Mouse (Mus musculus): ENCODE results near the gene Zeb2.

DNA sequence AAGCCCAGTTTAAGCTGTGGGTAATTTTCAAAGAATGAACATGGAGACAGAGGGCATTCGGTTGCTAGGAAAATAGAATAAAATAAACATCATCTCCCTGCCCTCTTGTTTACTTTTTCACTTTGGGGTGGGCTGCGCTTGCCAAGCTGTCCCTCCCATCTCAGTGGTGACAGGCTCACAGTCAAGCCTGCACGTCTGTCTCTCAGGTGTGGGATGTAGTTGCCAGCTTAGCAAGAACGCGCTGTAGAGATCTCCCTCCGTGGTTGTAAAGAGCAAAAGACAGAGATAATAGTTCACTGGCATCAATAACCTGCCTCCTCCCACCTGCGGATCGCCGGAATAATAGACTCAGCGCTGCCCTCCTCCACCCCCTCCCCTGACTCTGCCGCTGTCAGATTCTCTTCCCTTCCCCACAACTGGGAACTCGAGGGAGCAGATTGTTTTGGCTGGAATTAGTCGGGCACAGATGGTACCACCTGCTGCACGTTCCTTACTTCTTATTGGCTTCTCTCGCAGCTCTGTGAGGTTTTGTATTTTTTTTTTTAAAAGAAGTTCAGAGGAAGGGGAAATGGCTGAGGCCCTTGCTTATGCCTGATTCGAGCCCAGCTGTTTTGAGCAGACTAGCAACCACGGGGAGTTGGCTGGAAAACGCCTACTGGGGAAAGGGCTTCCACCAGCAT, 138.0 kb downstream of the Zeb2 start:
- TF ChIP-seq USF1 (IDR thresholded peaks at IDR 0.05; ENCODE audit: low read depth) (no peak), CTCF (IDR thresholded peaks at IDR 0.05; ENCODE audit: control insufficient read depth, insufficient read depth, insufficient read length) (no peak), MAX (IDR thresholded peaks at IDR 0.05) (no peak)

Measured in C2C12 (cell line).